Mouse (Mus musculus) embryonic facial prominence, embryonic 12.5 days (tissue): Measurements from ENCODE around the gene Kcnab2. TPM values are rescaled to one million over a fixed set of nuclear protein-coding genes. Genes with fewer than 3 reads are reported as not detected.

Experiments used
- ATAC-seq: fragments of 200-750 bp; cut with Nextera tagmentation; 2 replicates; pipeline ENCODE4 v1.8.0; 2017; ENCODE audit not compliant: insufficient number of reproducible peaks, insufficient read depth, low FRiP score, low TSS enrichment
- H3K27ac ChIP-seq: fragments of 300-500 bp; sonication (generic); 2 replicates; pipeline ENCODE4 v1.5.1; 2016; ENCODE audit warnings: mild to moderate bottlenecking
- H3K27me3 ChIP-seq: fragments of 300-500 bp; sonication (generic); 2 replicates; pipeline ENCODE4 v1.6.1; 2016; ENCODE audit warnings: mild to moderate bottlenecking, moderate library complexity
- H3K36me3 ChIP-seq: fragments of 300-500 bp; sonication (generic); 2 replicates; pipeline ENCODE4 v1.6.1; 2016; ENCODE audit warnings: mild to moderate bottlenecking
- H3K4me1 ChIP-seq: fragments of 300-500 bp; sonication (generic); 2 replicates; pipeline ENCODE4 v1.6.1; 2016
- H3K4me2 ChIP-seq: fragments of 300-500 bp; sonication (generic); replicated peaks from 2 replicates; pipeline ENCODE4 v1.6.1; 2016; ENCODE audit warnings: mild to moderate bottlenecking, moderate library complexity
- H3K4me3 ChIP-seq: fragments of 300-500 bp; sonication (generic); 2 replicates; pipeline ENCODE4 v1.5.1; 2016; ENCODE audit warnings: mild to moderate bottlenecking
- H3K9ac ChIP-seq: fragments of 300-500 bp; sonication (generic); 2 replicates; pipeline ENCODE4 v1.6.1; 2016; ENCODE audit warnings: mild to moderate bottlenecking, moderate library complexity
- H3K9me3 ChIP-seq: fragments of 300-500 bp; sonication (generic); 2 replicates; pipeline ENCODE4 v1.6.1; 2016; ENCODE audit warnings: mild to moderate bottlenecking, moderate library complexity
- WGBS: fragments of 180-500 bp; shearing (Covaris S2); methylation state at CpG from one replicate; pipeline ENCODE4 v1.1.7; 2016; 5-methylcytosine and 5-hydroxymethylcytosine counted together
- polyA plus RNA-seq: library from polyadenylated mRNA; unstranded; fragments of >200 nt; fragmentation: Nextera tagmentation; extraction: Ambion mirVana; gene quantifications from 2 replicates; pipeline ENCODE4 v1.2.1, GENCODE M21; 2016

Gene Kcnab2
- polyA plus RNA-seq, 1 experiment from 2014 or later, result 12.4 TPM

GRCm38 (mm10) chr4:152345120-152345889 lies 132.4 kb downstream of the Kcnab2 start:
- Histone ChIP-seq H3K4me1 (peaks cover 4% of the 10 kb centered on the region), H3K27ac (no peak overlapping the region), H3K27me3 (peaks cover 65% of the 10 kb centered on the region), H3K9me3 (no peaks in the 10 kb centered on the region), H3K9ac (no peak overlapping the region), H3K36me3 (no peaks in the 10 kb centered on the region), H3K4me3 (no peak overlapping the region), H3K4me2 (no peak overlapping the region)
- WGBS, result 58% methylated on average over 7 of the region's 7 CpGs
- ATAC-seq, result no peak

- Histone ChIP-seq H3K4me3 (no peak overlapping the region), H3K4me1 (peaks cover 3% of the 10 kb centered on the region; the same call in 1 of the 2 replicates), H3K27me3 (peaks cover 68% of the 10 kb centered on the region), H3K36me3 (no peaks in the 10 kb centered on the region), H3K9me3 (no peaks in the 10 kb centered on the region), H3K9ac (no peak overlapping the region), H3K4me2 (no peak overlapping the region), H3K27ac (no peak overlapping the region)
- no peak for ATAC-seq
- WGBS, result 56% methylated on average over 7 of the region's 7 CpGs
Measured at GRCm38 (mm10) chr4:152344651-152345050, 133.0 kb downstream of the Kcnab2 start.

DNA sequence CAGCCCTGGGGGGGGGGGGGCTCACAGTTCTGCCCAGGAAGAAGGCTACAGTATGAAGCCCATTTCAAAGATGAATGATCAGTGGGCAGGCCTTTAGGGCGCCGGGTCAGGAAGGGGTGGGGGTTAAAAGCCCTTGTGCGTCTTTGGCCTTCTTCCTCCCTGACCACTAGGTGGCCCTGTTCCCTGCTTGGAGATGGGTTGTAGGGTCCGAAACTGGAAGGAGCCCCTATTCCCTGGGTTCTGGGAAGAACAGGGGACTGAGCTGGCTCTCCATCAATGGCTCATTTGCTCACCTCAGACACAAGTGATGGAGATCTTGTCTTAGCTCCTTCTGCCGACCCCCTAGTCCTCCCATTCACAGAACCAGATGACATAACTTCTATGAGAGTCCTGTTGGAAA lies 134.4 kb downstream of the Kcnab2 start:
- no peaks in the 10 kb centered on the region for H3K36me3 ChIP-seq
- H3K27me3 ChIP-seq, result peaks cover 68% of the 10 kb centered on the region
- no peak overlapping the region for H3K4me2 ChIP-seq
- no peak overlapping the region for H3K9ac ChIP-seq
- H3K4me3 ChIP-seq, result no peak overlapping the region
- H3K27ac ChIP-seq, result no peak overlapping the region
- no peaks in the 10 kb centered on the region for H3K9me3 ChIP-seq
- no peak for ATAC-seq
- peaks cover 15% of the 10 kb centered on the region; the same call in 1 of the 2 replicates for H3K4me1 ChIP-seq
- WGBS, result 20% methylated on average over 5 of the region's 5 CpGs

Other genes starting within 250 kb of the Kcnab2 start
- gene Gpr153, start 203.6 kb downstream of the Kcnab2 start, polyA plus RNA-seq, result 9.7 and 10.6 TPM in 2 replicates
- gene Hes3, start 186.2 kb downstream of the Kcnab2 start, polyA plus RNA-seq, result 0.09 TPM in 1 of 2 replicates, not detected in the other
- 30.3 and 33.4 TPM in 2 replicates for gene Icmt, start 180.6 kb downstream of the Kcnab2 start, polyA plus RNA-seq
- gene Rnf207, start 158.9 kb downstream of the Kcnab2 start, polyA plus RNA-seq, result 1.0 and 2.3 TPM in 2 replicates
- gene Rpl22, start 152.1 kb downstream of the Kcnab2 start, polyA plus RNA-seq, result 395 and 396 TPM in 2 replicates
- 0.33 and 0.46 TPM in 2 replicates for gene Chd5, start 139.2 kb downstream of the Kcnab2 start, polyA plus RNA-seq
- gene Nphp4, start 1.2 kb downstream of the Kcnab2 start, polyA plus RNA-seq, result 4.2 TPM in 2 replicates